Mouse (Mus musculus) hindbrain, embryonic 16.5 days (tissue): ENCODE results near the gene Sh3bp5l. TPM values are rescaled to one million over a fixed set of nuclear protein-coding genes. Genes with fewer than 3 reads are reported as not detected.

Source experiments
- ATAC-seq: fragments of 200-750 bp; cut with Nextera tagmentation; 2 replicates; pipeline ENCODE4 v1.8.0; 2017; ENCODE audit warnings: moderate TSS enrichment, moderate library complexity
- H3K27ac ChIP-seq: fragments of 300-500 bp; sonication (generic); 2 replicates; pipeline ENCODE4 v1.5.1; 2014; ENCODE audit warnings: low read depth, mild to moderate bottlenecking, control low read depth, low read length, moderate library complexity
- H3K27me3 ChIP-seq: fragments of 300-500 bp; sonication (generic); replicated peaks from 2 replicates; pipeline ENCODE4 v1.6.1; 2014; ENCODE audit warnings: low read length; ENCODE audit not compliant: control insufficient read depth, insufficient read depth
- H3K36me3 ChIP-seq: fragments of 300-500 bp; sonication (generic); 2 replicates; pipeline ENCODE4 v1.6.1; 2014; ENCODE audit warnings: mild to moderate bottlenecking, low read length, moderate library complexity, mixed read lengths; ENCODE audit not compliant: control insufficient read depth, insufficient read depth
- H3K4me1 ChIP-seq: fragments of 300-500 bp; sonication (generic); 2 replicates; pipeline ENCODE4 v1.6.1; 2014; ENCODE audit warnings: low read depth, low read length; ENCODE audit not compliant: control insufficient read depth, insufficient read depth
- H3K4me2 ChIP-seq: fragments of 300-500 bp; sonication (generic); 2 replicates; pipeline ENCODE4 v1.6.1; 2014; ENCODE audit warnings: mild to moderate bottlenecking, low read length, control low read depth, moderate library complexity
- H3K4me3 ChIP-seq: fragments of 300-500 bp; sonication (generic); 2 replicates; pipeline ENCODE4 v1.5.1; 2014; ENCODE audit warnings: mild to moderate bottlenecking, low read length, control low read depth, moderate library complexity
- H3K9ac ChIP-seq: fragments of 300-500 bp; sonication (generic); 2 replicates; pipeline ENCODE4 v1.6.1; 2014; ENCODE audit warnings: low read depth, mild to moderate bottlenecking, control low read depth, low read length, moderate library complexity
- H3K9me3 ChIP-seq: fragments of 300-500 bp; sonication (generic); 2 replicates; pipeline ENCODE4 v1.6.1; 2014; ENCODE audit warnings: mild to moderate bottlenecking, low read length, moderate library complexity; ENCODE audit not compliant: control insufficient read depth
- WGBS: fragments of 180-500 bp; shearing (Covaris S2); extraction: QIAGEN DNeasy Blood & Tissue Kit; methylation state at CpG from one replicate; pipeline ENCODE4 v1.1.7; 2014; 5-methylcytosine and 5-hydroxymethylcytosine counted together
- polyA plus RNA-seq: library from polyadenylated mRNA; unstranded; fragments of >200 nt; fragmentation: Nextera tagmentation; extraction: Ambion mirVana; gene quantifications from 2 replicates; pipeline ENCODE4 v1.2.1, GENCODE M21; 2015

Gene Sh3bp5l
- polyA plus RNA-seq, 1 experiment from 2014 or later, result 48.0 TPM

GRCm38 (mm10) chr11:58379516-58379915 lies 49.0 kb downstream of the Sh3bp5l start:
- Histone ChIP-seq H3K27ac (no peak overlapping the region), H3K4me1 (no peaks in the 10 kb centered on the region), H3K27me3 (no peaks in the 10 kb centered on the region), H3K9me3 (no peaks in the 10 kb centered on the region), H3K4me2 (no peak overlapping the region), H3K4me3 (no peak overlapping the region), H3K36me3 (no peaks in the 10 kb centered on the region), H3K9ac (no peak overlapping the region)
- WGBS, result 97% methylated on average over 1 of the region's 1 CpGs
- no peak for ATAC-seq

- Histone ChIP-seq H3K4me2 (no peak overlapping the region), H3K9ac (no peak overlapping the region), H3K4me3 (no peak overlapping the region), H3K27me3 (no peaks in the 10 kb centered on the region), H3K9me3 (no peaks in the 10 kb centered on the region), H3K4me1 (no peaks in the 10 kb centered on the region), H3K27ac (no peak overlapping the region), H3K36me3 (no peaks in the 10 kb centered on the region)
- WGBS, result 94% methylated on average over 6 of the region's 6 CpGs
- ATAC-seq, result no peak
These were observed 51.9 kb downstream of the Sh3bp5l start for GRCm38 (mm10) chr11:58382471-58382870.

Other genes starting within 250 kb of the Sh3bp5l start
- 0.13 TPM in 1 of 2 replicates, not detected in the other for gene Gm12248, start 237.6 kb upstream of the Sh3bp5l start, polyA plus RNA-seq
- gene Cnot8, start 226.6 kb upstream of the Sh3bp5l start, polyA plus RNA-seq, result 96.1 and 103 TPM in 2 replicates
- 12.5 and 13.4 TPM in 2 replicates for gene Gemin5, start 162.2 kb upstream of the Sh3bp5l start, polyA plus RNA-seq
- 90.2 and 92.1 TPM in 2 replicates for gene Mrpl22, start 159.1 kb upstream of the Sh3bp5l start, polyA plus RNA-seq
- gene Igtp, start 131.2 kb upstream of the Sh3bp5l start, polyA plus RNA-seq, result 2.3 and 2.4 TPM in 2 replicates
- 1.5 and 1.7 TPM in 2 replicates for gene Irgm2, start 131.1 kb upstream of the Sh3bp5l start, polyA plus RNA-seq
- 0.11 TPM in 1 of 2 replicates, not detected in the other for gene 4930438A08Rik, start 55.9 kb upstream of the Sh3bp5l start, polyA plus RNA-seq
- 29.2 and 30.1 TPM in 2 replicates for gene Zfp692, start 23.7 kb upstream of the Sh3bp5l start, polyA plus RNA-seq
- 38.2 and 38.6 TPM in 2 replicates for gene Zfp672, start 385 bp upstream of the Sh3bp5l start, polyA plus RNA-seq
- not detected in 2 replicates for gene Lypd8, start 48.3 kb downstream of the Sh3bp5l start, polyA plus RNA-seq
- not detected in 2 replicates for gene 1810065E05Rik, start 90.4 kb downstream of the Sh3bp5l start, polyA plus RNA-seq
- gene Gm12253, start 101.8 kb downstream of the Sh3bp5l start, polyA plus RNA-seq, result not detected in 2 replicates
- gene Lypd9, start 122.2 kb downstream of the Sh3bp5l start, polyA plus RNA-seq, result not detected in 2 replicates
- not detected in 2 replicates for gene Olfr30, start 131.5 kb downstream of the Sh3bp5l start, polyA plus RNA-seq
- gene Olfr332, start 161.8 kb downstream of the Sh3bp5l start, polyA plus RNA-seq, result not detected in 2 replicates
- not detected in 2 replicates for gene Olfr331, start 171.8 kb downstream of the Sh3bp5l start, polyA plus RNA-seq
- not detected in 2 replicates for gene Olfr330, start 204.1 kb downstream of the Sh3bp5l start, polyA plus RNA-seq
- not detected in 2 replicates for gene Olfr329-ps, start 215.7 kb downstream of the Sh3bp5l start, polyA plus RNA-seq
- gene Olfr328, start 224.9 kb downstream of the Sh3bp5l start, polyA plus RNA-seq, result 0.07 TPM in 1 of 2 replicates, not detected in the other
- gene Olfr224, start 239.8 kb downstream of the Sh3bp5l start, polyA plus RNA-seq, result 0.15 and 0.17 TPM in 2 replicates
- gene Olfr325, start 247.0 kb downstream of the Sh3bp5l start, polyA plus RNA-seq, result not detected in 2 replicates